Mouse (Mus musculus) B cell, adult 62 days (primary cell): Measurements from ENCODE around the gene Grhpr. TPM values are rescaled to one million over a fixed set of nuclear protein-coding genes. Genes with fewer than 3 reads are reported as not detected.

Experiments used
- total RNA-seq: library from RNA; stranded (reverse); gene quantifications from 4 replicates; pipeline ENCODE4 v1.2.4, GENCODE M21; 2023

The Grhpr gene
- total RNA-seq = 22.6 to 24.8 TPM (median 24.0 TPM) in 4 replicates

GRCm38 (mm10) chr4:44981280-44981973, at the start of gene Grhpr:
Grhpr (plus strand) TSS chr4:44981395.

GRCm38 (mm10) chr4:45012105-45012975, 31.1 kb downstream of the Grhpr start, which contains the start of gene Zbtb5:
Zbtb5 (minus strand) TSS chr4:45012412.

GRCm38 (mm10) chr4:45018452-45018980, 37.3 kb downstream of the Grhpr start, which contains the start of gene Polr1e:
Polr1e (plus strand) TSS chr4:45018583.

Other genes starting within 250 kb of the Grhpr start
- 167 to 186 TPM (median 178 TPM) in 4 replicates for gene Zcchc7, start 225.5 kb upstream of the Grhpr start, total RNA-seq
- 14.3 to 17.2 TPM (median 15.0 TPM) in 4 replicates for gene Zbtb5, start 31.0 kb downstream of the Grhpr start, total RNA-seq
- gene Polr1e, start 37.2 kb downstream of the Grhpr start, total RNA-seq = 25.1 to 32.3 TPM (median 28.2 TPM) in 4 replicates
- gene Fbxo10, start 103.2 kb downstream of the Grhpr start, total RNA-seq = 1.9 to 2.5 TPM (median 2.2 TPM) in 4 replicates
- gene Tomm5, start 126.7 kb downstream of the Grhpr start, total RNA-seq = 35.9 to 49.6 TPM (median 41.3 TPM) in 4 replicates
- gene Frmpd1, start 203.5 kb downstream of the Grhpr start, total RNA-seq = not detected in 4 replicates